Mouse (Mus musculus): ENCODE data around the gene Dennd1b. TPM values are rescaled to one million over a fixed set of nuclear protein-coding genes. Genes with fewer than 3 reads are reported as not detected.

The Dennd1b gene
- total and polyA plus RNA-seq, 3 experiments: 4.9 to 51.7 (median 39.2) TPM

DNA sequence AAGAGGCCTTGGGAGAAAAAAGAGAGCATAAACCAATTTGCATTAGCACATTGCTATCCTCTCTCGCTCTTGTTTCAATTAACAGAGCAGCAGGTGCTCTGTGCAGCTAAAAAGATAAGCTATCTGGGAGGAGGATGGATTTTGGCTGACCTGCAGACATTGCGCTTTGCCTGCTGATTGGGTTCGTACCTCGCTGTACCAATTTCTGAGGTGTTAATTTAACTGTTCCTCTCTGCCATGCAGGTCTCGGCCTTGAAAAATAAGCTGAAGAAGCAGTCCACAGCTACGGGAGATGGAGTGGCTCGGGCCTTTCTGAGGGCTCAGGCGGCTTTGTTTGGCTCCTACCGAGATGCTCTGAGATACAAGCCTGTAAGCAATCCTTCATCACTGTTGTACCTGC is 138.5 kb downstream of the Dennd1b start:
- TF ChIP-seq CTCF (IDR thresholded peaks at IDR 0.05; ENCODE audit: low read depth, low read length) (no peak), GATA1 (IDR thresholded peaks at IDR 0.05; ENCODE audit: borderline replicate concordance, low read length) (no peak), GATA2 (IDR thresholded peaks at IDR 0.05; ENCODE audit: borderline replicate concordance, low read depth, low read length) (no peak), POLR2AphosphoS5 (IDR thresholded peaks at IDR 0.05; ENCODE audit: insufficient replicate concordance, low read depth, low read length) (no peak), TAL1 (conservative IDR thresholded peaks at IDR 0.05; ENCODE audit: low read depth, low read length) (no peak)
- no peaks in the 10 kb centered on the region for H3K4me1 ChIP-seq (ENCODE audit: insufficient read depth, low read depth, low read length)
- no peak for ATAC-seq (ENCODE audit: extremely low read depth, insufficient number of reproducible peaks, low FRiP score, poor library complexity, severe bottlenecking)
- peaks cover 58% of the 10 kb centered on the region for H3K36me3 ChIP-seq (replicated peaks)
- no peaks in the 10 kb centered on the region for H3K27me3 ChIP-seq (ENCODE audit: insufficient read depth, low read length)
- DNase-seq (ENCODE audit: low spot score): no peak
- no peak overlapping the region for H3K4me3 ChIP-seq (ENCODE audit: low read depth, low read length)
- H3K9me3 ChIP-seq (replicated peaks): no peaks in the 10 kb centered on the region

DNA sequence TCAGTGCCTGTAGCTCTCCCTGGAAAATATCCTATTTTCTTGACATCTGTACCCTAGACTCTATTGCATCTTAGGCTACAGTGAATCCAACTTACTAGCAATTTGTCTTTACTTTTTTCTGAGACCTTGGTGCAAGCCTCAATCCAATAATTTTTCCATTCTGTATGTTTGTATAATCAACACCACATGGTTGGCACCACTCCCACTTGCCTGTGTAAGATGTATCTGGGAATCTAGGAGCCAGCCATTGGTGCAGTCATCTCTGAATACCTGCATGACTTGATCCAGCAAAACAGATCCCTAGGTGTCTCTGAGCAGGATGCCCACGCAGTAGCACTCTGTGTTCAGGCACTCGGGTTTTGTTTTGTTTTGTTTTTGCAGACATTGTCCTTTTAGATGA is 145.0 kb downstream of the Dennd1b start:
- Histone ChIP-seq H3K4me1 (ENCODE audit: insufficient read depth, low read depth, low read length) (no peaks in the 10 kb centered on the region), H3K36me3 (replicated peaks) (peaks cover 74% of the 10 kb centered on the region), H3K27me3 (ENCODE audit: insufficient read depth, low read length) (no peaks in the 10 kb centered on the region), H3K4me3 (ENCODE audit: low read depth, low read length) (no peak overlapping the region), H3K9me3 (replicated peaks) (no peaks in the 10 kb centered on the region)
- ATAC-seq (ENCODE audit: extremely low read depth, insufficient number of reproducible peaks, low FRiP score, poor library complexity, severe bottlenecking): no peak
- DNase-seq (ENCODE audit: low spot score): no peak
- TF ChIP-seq POLR2AphosphoS5 (IDR thresholded peaks at IDR 0.05; ENCODE audit: insufficient replicate concordance, low read depth, low read length): no peak
- no peak for TF ChIP-seq GATA2 (IDR thresholded peaks at IDR 0.05; ENCODE audit: borderline replicate concordance, low read depth, low read length)

DNA sequence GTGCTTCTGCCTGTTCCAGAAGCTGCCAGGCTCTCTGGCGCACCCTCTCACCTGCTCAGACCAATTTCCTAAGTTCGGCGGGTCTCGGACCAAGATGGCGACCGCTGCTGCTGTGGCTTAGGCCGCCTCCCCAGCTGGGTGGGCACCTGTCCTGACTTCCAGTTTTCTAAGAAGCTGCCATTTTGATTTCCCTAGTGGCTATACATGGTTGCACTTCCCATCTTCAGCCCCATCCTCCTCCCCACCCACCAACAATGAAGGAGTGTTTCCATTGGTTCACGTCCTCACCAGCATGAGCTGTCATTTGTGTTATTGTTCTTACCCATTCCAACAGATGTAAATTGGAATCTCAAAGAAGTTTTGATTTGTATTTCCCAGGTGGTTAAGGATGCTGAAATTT is 159.4 kb downstream of the Dennd1b start:
- Histone ChIP-seq H3K27me3 (ENCODE audit: insufficient read depth, low read length) (no peaks in the 10 kb centered on the region), H3K4me3 (ENCODE audit: low read depth, low read length) (no peak overlapping the region), H3K9me3 (replicated peaks) (no peaks in the 10 kb centered on the region), H3K36me3 (replicated peaks) (peaks cover 6% of the 10 kb centered on the region), H3K4me1 (ENCODE audit: insufficient read depth, low read depth, low read length) (no peaks in the 10 kb centered on the region)
- TF ChIP-seq CTCF (IDR thresholded peaks at IDR 0.05; ENCODE audit: low read depth, low read length) (no peak), GATA1 (IDR thresholded peaks at IDR 0.05; ENCODE audit: borderline replicate concordance, low read length) (no peak), GATA2 (IDR thresholded peaks at IDR 0.05; ENCODE audit: borderline replicate concordance, low read depth, low read length) (no peak), POLR2AphosphoS5 (IDR thresholded peaks at IDR 0.05; ENCODE audit: insufficient replicate concordance, low read depth, low read length) (no peak), TAL1 (conservative IDR thresholded peaks at IDR 0.05; ENCODE audit: low read depth, low read length) (no peak)
- DNase-seq (ENCODE audit: low spot score): no peak
- no peak for ATAC-seq (ENCODE audit: extremely low read depth, insufficient number of reproducible peaks, low FRiP score, poor library complexity, severe bottlenecking)

DNA sequence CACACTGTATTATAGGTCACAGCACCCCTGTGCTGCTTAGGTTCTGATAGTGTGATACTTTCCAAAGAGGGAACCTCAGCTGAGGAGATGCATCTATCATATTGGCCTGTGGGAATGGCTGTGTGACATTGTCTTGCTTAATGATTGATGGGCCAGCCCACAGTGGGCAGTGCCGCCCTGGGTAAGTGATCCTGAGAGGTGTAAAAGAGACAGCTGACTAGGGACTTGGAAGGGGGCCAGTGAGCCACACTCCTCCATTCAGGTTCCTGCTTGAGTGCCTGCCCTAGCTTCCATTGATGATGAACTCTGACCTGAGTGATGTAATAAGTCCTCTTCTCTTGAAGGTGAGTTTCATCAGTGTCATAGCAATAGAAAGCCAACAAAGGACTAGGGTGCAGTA is 176.4 kb downstream of the Dennd1b start:
- no peak for DNase-seq (ENCODE audit: low spot score)
- Histone ChIP-seq H3K4me3 (ENCODE audit: low read depth, low read length) (no peak overlapping the region), H3K27me3 (ENCODE audit: insufficient read depth, low read length) (no peaks in the 10 kb centered on the region), H3K9me3 (replicated peaks) (no peaks in the 10 kb centered on the region), H3K4me1 (ENCODE audit: insufficient read depth, low read depth, low read length) (no peaks in the 10 kb centered on the region), H3K36me3 (replicated peaks) (peaks cover 48% of the 10 kb centered on the region)
- TF ChIP-seq GATA1 (IDR thresholded peaks at IDR 0.05; ENCODE audit: borderline replicate concordance, low read length) (no peak), CTCF (IDR thresholded peaks at IDR 0.05; ENCODE audit: low read depth, low read length) (no peak)
- ATAC-seq (ENCODE audit: extremely low read depth, insufficient number of reproducible peaks, low FRiP score, poor library complexity, severe bottlenecking): no peak

DNA sequence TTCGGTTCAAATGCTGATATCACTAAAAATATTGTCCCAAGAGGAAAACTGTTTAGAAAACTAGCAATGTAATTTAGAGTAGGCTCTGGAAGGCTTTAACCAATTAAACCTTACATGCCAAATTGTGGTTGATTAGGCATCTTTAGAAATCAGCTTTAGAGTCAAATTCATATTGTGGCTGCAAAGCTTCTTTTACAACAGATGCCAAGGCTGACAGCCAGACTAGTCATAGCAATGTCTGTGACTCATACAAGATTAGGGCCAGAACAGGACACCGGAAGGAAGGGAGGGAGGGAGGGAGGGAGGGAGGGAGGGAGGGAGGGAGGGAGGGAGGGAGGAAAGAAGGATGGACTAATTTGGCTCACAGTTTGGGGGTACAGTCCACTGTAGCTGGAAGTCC is 182.3 kb downstream of the Dennd1b start:
- Histone ChIP-seq H3K36me3 (replicated peaks) (peaks cover 42% of the 10 kb centered on the region), H3K4me1 (ENCODE audit: insufficient read depth, low read depth, low read length) (no peaks in the 10 kb centered on the region), H3K27me3 (ENCODE audit: insufficient read depth, low read length) (no peaks in the 10 kb centered on the region), H3K9me3 (replicated peaks) (no peaks in the 10 kb centered on the region), H3K4me3 (ENCODE audit: low read depth, low read length) (no peak overlapping the region)
- DNase-seq (ENCODE audit: low spot score): no peak
- ATAC-seq (ENCODE audit: extremely low read depth, insufficient number of reproducible peaks, low FRiP score, poor library complexity, severe bottlenecking): no peak
- TF ChIP-seq TAL1 (conservative IDR thresholded peaks at IDR 0.05; ENCODE audit: low read depth, low read length) (no peak), GATA2 (IDR thresholded peaks at IDR 0.05; ENCODE audit: borderline replicate concordance, low read depth, low read length) (no peak), POLR2AphosphoS5 (IDR thresholded peaks at IDR 0.05; ENCODE audit: insufficient replicate concordance, low read depth, low read length) (no peak), GATA1 (IDR thresholded peaks at IDR 0.05; ENCODE audit: borderline replicate concordance, low read length) (no peak), CTCF (IDR thresholded peaks at IDR 0.05; ENCODE audit: low read depth, low read length) (no peak)

DNA sequence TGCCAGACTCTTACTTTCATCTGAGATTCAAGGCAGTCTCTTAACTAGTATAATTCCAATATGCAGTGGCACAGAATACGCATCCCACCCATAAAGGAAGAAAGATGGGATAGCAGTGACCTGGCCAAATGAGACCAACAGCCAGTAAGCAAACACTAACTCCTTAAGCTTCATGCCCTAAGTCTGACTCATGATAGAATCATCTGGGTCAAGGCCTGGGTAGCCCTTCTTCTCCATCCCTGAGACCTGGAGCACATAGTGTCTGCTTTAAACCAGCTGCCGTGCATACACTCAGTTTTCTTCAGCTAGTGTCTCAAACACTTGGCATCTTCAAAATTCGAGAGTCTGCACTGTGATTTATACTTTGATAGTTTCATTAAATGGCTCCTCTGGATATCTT is 183.1 kb downstream of the Dennd1b start:
- DNase-seq (ENCODE audit: low spot score): no peak
- no peak overlapping the region for H3K4me3 ChIP-seq (ENCODE audit: low read depth, low read length)
- H3K9me3 ChIP-seq (replicated peaks): no peaks in the 10 kb centered on the region
- H3K36me3 ChIP-seq (replicated peaks): peaks cover 41% of the 10 kb centered on the region
- no peaks in the 10 kb centered on the region for H3K27me3 ChIP-seq (ENCODE audit: insufficient read depth, low read length)
- ATAC-seq (ENCODE audit: extremely low read depth, insufficient number of reproducible peaks, low FRiP score, poor library complexity, severe bottlenecking): no peak
- TF ChIP-seq POLR2AphosphoS5 (IDR thresholded peaks at IDR 0.05; ENCODE audit: insufficient replicate concordance, low read depth, low read length): no peak
- TF ChIP-seq GATA1 (IDR thresholded peaks at IDR 0.05; ENCODE audit: borderline replicate concordance, low read length): no peak
- no peak for TF ChIP-seq CTCF (IDR thresholded peaks at IDR 0.05; ENCODE audit: low read depth, low read length)
- TF ChIP-seq TAL1 (conservative IDR thresholded peaks at IDR 0.05; ENCODE audit: low read depth, low read length): no peak
- TF ChIP-seq GATA2 (IDR thresholded peaks at IDR 0.05; ENCODE audit: borderline replicate concordance, low read depth, low read length): no peak
- H3K4me1 ChIP-seq (ENCODE audit: insufficient read depth, low read depth, low read length): no peaks in the 10 kb centered on the region

DNA sequence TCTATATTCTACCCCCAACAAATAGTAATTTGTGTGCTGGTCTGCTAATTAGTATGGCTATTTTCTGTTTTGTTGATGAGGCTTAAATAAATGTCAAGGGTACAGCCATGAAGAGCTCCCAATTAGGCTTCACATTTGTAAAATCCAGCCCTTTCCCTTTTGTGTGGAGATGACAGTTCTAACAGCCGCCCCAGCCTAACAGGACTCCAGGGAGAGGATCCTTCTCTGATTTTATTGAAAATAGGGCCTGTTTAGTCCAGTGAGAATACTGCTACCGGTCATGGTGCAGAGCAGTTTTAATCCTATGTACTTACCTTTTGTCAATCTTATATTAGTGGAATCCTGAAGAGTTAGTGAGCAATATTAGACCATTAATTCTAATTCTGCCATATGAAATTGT is 189.8 kb downstream of the Dennd1b start:
- Histone ChIP-seq H3K9me3 (replicated peaks) (no peaks in the 10 kb centered on the region), H3K4me3 (ENCODE audit: low read depth, low read length) (no peak overlapping the region), H3K27me3 (ENCODE audit: insufficient read depth, low read length) (no peaks in the 10 kb centered on the region), H3K4me1 (ENCODE audit: insufficient read depth, low read depth, low read length) (no peaks in the 10 kb centered on the region), H3K36me3 (replicated peaks) (peaks cover 14% of the 10 kb centered on the region)
- TF ChIP-seq CTCF (IDR thresholded peaks at IDR 0.05; ENCODE audit: low read depth, low read length) (no peak), POLR2AphosphoS5 (IDR thresholded peaks at IDR 0.05; ENCODE audit: insufficient replicate concordance, low read depth, low read length) (no peak), TAL1 (conservative IDR thresholded peaks at IDR 0.05; ENCODE audit: low read depth, low read length) (no peak), GATA1 (IDR thresholded peaks at IDR 0.05; ENCODE audit: borderline replicate concordance, low read length) (no peak), GATA2 (IDR thresholded peaks at IDR 0.05; ENCODE audit: borderline replicate concordance, low read depth, low read length) (no peak)
- DNase-seq (ENCODE audit: low spot score): no peak
- ATAC-seq (ENCODE audit: extremely low read depth, insufficient number of reproducible peaks, low FRiP score, poor library complexity, severe bottlenecking): no peak

All from G1E (cell line).